Comparison of ENCODE assay signal across 9 mouse cellular contexts in genomic region chrX:73637415-73637814, GRCm38 (mm10). TPM values are rescaled to one million over a fixed set of nuclear protein-coding genes. Genes with fewer than 3 reads are reported as not detected.
DNase-seq lines count a peak whose midpoint lies in the region; ATAC-seq lines count a peak whose summit lies in the region.
"Had no signal": no experiment of that assay in that cellular context is flagged by ENCODE, and none has a peak within 500 bp of the region (broad histone marks: within the 10 kb centered on the region; RNA-seq: fewer than 3 reads in every experiment).

No protein-coding gene starts in this region.

- H3K4me1 ChIP-seq in heart, embryonic 15.5 days (replicated peaks) = peaks cover 13% of the 10 kb centered on the region
- no peaks in the 10 kb centered on the region; the same call in 1 of the 2 replicates for H3K4me1 ChIP-seq in hindbrain, embryonic 11.5 days (replicated peaks; ENCODE audit: control insufficient read depth, insufficient read depth, low read length)
- H3K4me1 ChIP-seq in midbrain, embryonic 10.5 days = peaks cover 22% of the 10 kb centered on the region

- no peak for DNase-seq in heart, postnatal 25 days (ENCODE audit: low spot score)
- peak; percentile 38 for DNase-seq in ZHBTc4 (ENCODE audit: low read depth, low spot score)
- peak; percentile 12 for DNase-seq in hindbrain, embryonic 11.5 days (ENCODE audit: low spot score)
- DNase-seq in midbrain, embryonic 10.5 days (ENCODE audit: low spot score) = no peak
- no peak for DNase-seq in left cerebral cortex, adult 18-20 months (ENCODE audit: low spot score in 2 of 2)
- no peak for DNase-seq in cerebellum, adult 9-11 months
- no peak for DNase-seq in natural killer cell, adult 2 months (ENCODE audit: low spot score in 2 of 2)

- peaks cover 77% of the 10 kb centered on the region for H3K27me3 ChIP-seq in heart, embryonic 15.5 days
- peaks cover 38% of the 10 kb centered on the region for H3K27me3 ChIP-seq in hindbrain, embryonic 11.5 days (ENCODE audit: control insufficient read depth, insufficient read depth, low read length)
- peaks cover 100% of the 10 kb centered on the region for H3K27me3 ChIP-seq in midbrain, embryonic 10.5 days (ENCODE audit: low read depth, poor library complexity, severe bottlenecking)

- no peaks in the 10 kb centered on the region for H3K36me3 ChIP-seq in heart, embryonic 15.5 days
- H3K36me3 ChIP-seq in hindbrain, embryonic 11.5 days (ENCODE audit: control insufficient read depth, insufficient read depth, low read length) = no peaks in the 10 kb centered on the region
- H3K36me3 ChIP-seq in midbrain, embryonic 10.5 days = no peaks in the 10 kb centered on the region

- no peaks in the 10 kb centered on the region for H3K9me3 ChIP-seq in heart, embryonic 15.5 days (replicated peaks)
- H3K9me3 ChIP-seq in hindbrain, embryonic 11.5 days (ENCODE audit: control insufficient read depth, low read length) = no peaks in the 10 kb centered on the region
- H3K9me3 ChIP-seq in midbrain, embryonic 10.5 days (replicated peaks) = no peaks in the 10 kb centered on the region

- intact Hi-C loops in heart, postnatal 25 days (cut with DNase I) = no loop called here

- H3K4me3 ChIP-seq in heart, embryonic 15.5 days = peak overlapping the region; percentile 37
- H3K4me3 ChIP-seq in hindbrain, embryonic 11.5 days (ENCODE audit: low read depth, low read length) = peak overlapping the region; percentile 23
- peak overlapping the region; percentile 49 for H3K4me3 ChIP-seq in midbrain, embryonic 10.5 days

- ATAC-seq in heart, embryonic 15.5 days (replicated peaks; ENCODE audit: insufficient number of reproducible peaks, insufficient read depth, low FRiP score, low read depth) = no peak
- no peak for ATAC-seq in hindbrain, embryonic 11.5 days (ENCODE audit: low FRiP score)

- WGBS in heart, embryonic 15.5 days = 2% methylated on average over 19 of the region's 19 CpGs
- WGBS in hindbrain, embryonic 11.5 days = 20% methylated on average over 13 of the region's 19 CpGs
- 22% methylated on average over 19 of the region's 19 CpGs for WGBS in midbrain, embryonic 10.5 days

- peak overlapping the region; percentile 70 for H3K4me2 ChIP-seq in heart, embryonic 15.5 days
- H3K4me2 ChIP-seq in hindbrain, embryonic 11.5 days (replicated peaks; ENCODE audit: low read depth, low read length) = peak overlapping the region; percentile 34

- no peak overlapping the region for H3K27ac ChIP-seq in heart, embryonic 15.5 days
- H3K27ac ChIP-seq in hindbrain, embryonic 11.5 days (ENCODE audit: low read depth, low read length) = no peak overlapping the region
- no peak overlapping the region for H3K27ac ChIP-seq in midbrain, embryonic 10.5 days (replicated peaks)

- H3K9ac ChIP-seq in heart, embryonic 15.5 days = no peak overlapping the region
- no peak overlapping the region for H3K9ac ChIP-seq in hindbrain, embryonic 11.5 days (ENCODE audit: low read depth, low read length)

RNA-seq across cellular contexts. Expression of gene Dusp9, which starts 1.8 kb away (rescaled TPM):
- polyA plus RNA-seq in heart, embryonic 15.5 days (2015; fragmentation: Nextera tagmentation; extraction: Ambion mirVana) = 1.4 and 2.4 TPM in 2 replicates
- not detected for total RNA-seq in heart, postnatal 25 days (2021)
- polyA plus RNA-seq in hindbrain, embryonic 11.5 days (2014; fragmentation: Nextera tagmentation; extraction: Ambion mirVana) = 3.5 and 4.9 TPM in 2 replicates
- 16.6 and 32.4 TPM in 2 replicates for polyA plus RNA-seq in midbrain, embryonic 10.5 days (2016; fragmentation: Nextera tagmentation; extraction: Ambion mirVana)
- 1 to 10 TPM; 1.2 to 1.3 TPM for total RNA-seq in left cerebral cortex, adult 18-20 months (2021)
- total RNA-seq: neutrophil, adult 5-6 weeks had no signal

RNA-seq across cellular contexts. Expression of gene Pnck, which starts 22.5 kb away (rescaled TPM):
- polyA plus RNA-seq in heart, embryonic 15.5 days (2015; fragmentation: Nextera tagmentation; extraction: Ambion mirVana) = 8.8 and 13.7 TPM in 2 replicates
- 1 to 10 TPM; 5.0 to 7.6 TPM for total RNA-seq in heart, postnatal 25 days (2021)
- polyA plus RNA-seq in hindbrain, embryonic 11.5 days (2014; fragmentation: Nextera tagmentation; extraction: Ambion mirVana) = 14.0 and 15.5 TPM in 2 replicates
- polyA plus RNA-seq in midbrain, embryonic 10.5 days (2016; fragmentation: Nextera tagmentation; extraction: Ambion mirVana) = 7.0 and 12.6 TPM in 2 replicates
- 100 to 1,000 TPM in 1 of 2 experiments, 10 to 100 TPM in 1; 84.2 to 108 TPM for total RNA-seq in left cerebral cortex, adult 18-20 months (2021)
- total RNA-seq: neutrophil, adult 5-6 weeks had no signal

RNA-seq across cellular contexts. Expression of gene Slc6a8, which starts 35.5 kb away (rescaled TPM):
- 7.5 and 8.1 TPM in 2 replicates for polyA plus RNA-seq in heart, embryonic 15.5 days (2015; fragmentation: Nextera tagmentation; extraction: Ambion mirVana)
- total RNA-seq in heart, postnatal 25 days (2021) = 100 to 1,000 TPM; 123 to 125 TPM
- 6.0 and 7.8 TPM in 2 replicates for polyA plus RNA-seq in hindbrain, embryonic 11.5 days (2014; fragmentation: Nextera tagmentation; extraction: Ambion mirVana)
- polyA plus RNA-seq in midbrain, embryonic 10.5 days (2016; fragmentation: Nextera tagmentation; extraction: Ambion mirVana) = 4.1 and 4.6 TPM in 2 replicates
- total RNA-seq in left cerebral cortex, adult 18-20 months (2021) = 100 to 1,000 TPM in 1 of 2 experiments, 10 to 100 TPM in 1; 95.9 to 102 TPM
- total RNA-seq: neutrophil, adult 5-6 weeks had no signal

Comparison
In these comparisons a context has a peak if more than half of its experiments do, and no peak if none do; other contexts are left out.
1. DNase-seq: peak in ZHBTc4 (single experiment) and hindbrain, embryonic 11.5 days (single experiment); none in heart, postnatal 25 days (single experiment), midbrain, embryonic 10.5 days (single experiment), left cerebral cortex, adult 18-20 months (0 of 2), cerebellum, adult 9-11 months (single experiment) and natural killer cell, adult 2 months (0 of 2).
2. Peak in every context shown above with its lines, with median percentiles within 50 percentile points of each other: H3K4me3 ChIP-seq.